Mouse (Mus musculus): ENCODE measurements around the gene Maml1. TPM values are rescaled to one million over a fixed set of nuclear protein-coding genes. Genes with fewer than 3 reads are reported as not detected.
A peak's percentile ranks its signal among the peaks of the same experiment; 100 is the strongest.

Maml1 gene
- polyA plus RNA-seq, 1 experiment from 2014 or later, result 5.2 TPM

DNA sequence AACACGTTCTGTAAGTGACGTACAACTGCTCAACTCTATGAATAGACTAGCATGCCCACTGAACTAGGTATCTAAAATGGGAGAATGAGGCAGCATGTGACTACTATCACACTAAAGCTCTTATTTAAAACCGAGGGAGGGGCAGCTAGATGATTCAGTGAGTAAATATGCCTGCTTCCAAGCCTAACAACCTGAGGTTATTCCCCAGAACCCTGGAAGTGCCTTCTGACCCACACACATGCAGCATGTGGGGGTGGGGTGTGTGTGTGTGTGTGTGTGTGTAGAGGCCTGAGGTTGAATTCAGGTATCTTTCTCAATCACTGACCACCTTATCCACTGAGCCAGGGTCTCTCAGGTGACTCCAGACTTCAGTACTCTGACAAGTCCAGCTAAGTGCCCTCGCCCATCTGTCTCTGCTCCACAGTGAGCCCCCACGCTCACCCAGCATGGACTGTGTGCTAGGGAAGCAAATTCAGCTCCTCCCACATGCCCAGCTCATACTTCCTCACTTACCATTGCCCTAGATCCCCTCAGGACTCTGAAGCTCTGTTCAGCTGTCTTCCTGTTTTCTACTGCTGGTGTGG is 16.5 kb downstream of the Maml1 start:
- Histone ChIP-seq H3K4me2 (replicated peaks; ENCODE audit: low read depth, low read length) (no peak overlapping the region), H3K9ac (replicated peaks; ENCODE audit: low read depth) (no peak overlapping the region), H3K27me3 (replicated peaks; ENCODE audit: insufficient read depth, low read length) (no peaks in the 10 kb centered on the region), H3K9me3 (ENCODE audit: low read length) (no peaks in the 10 kb centered on the region), H3K36me3 (ENCODE audit: insufficient read depth, low read length) (no peaks in the 10 kb centered on the region), H3K27ac (ENCODE audit: low read length) (no peak overlapping the region), H3K4me3 (ENCODE audit: low read depth, low read length) (no peak overlapping the region), H3K4me1 (ENCODE audit: insufficient read depth, low read depth, low read length) (peaks cover 4% of the 10 kb centered on the region; the same call in 1 of the 2 replicates)
- DNase-seq (ENCODE audit: low spot score) (peak; percentile 50), ATAC-seq (peak; percentile 63)
- 60% methylated on average over 5 of the region's 5 CpGs for WGBS
- TF ChIP-seq CTCF (IDR thresholded peaks at IDR 0.05) (no peak), EP300 (IDR thresholded peaks at IDR 0.05) (no peak)

GRCm38 (mm10) chr11:50275077-50275476 is 17.0 kb downstream of the Maml1 start:
- TF ChIP-seq CTCF (IDR thresholded peaks at IDR 0.05) (no peak), EP300 (IDR thresholded peaks at IDR 0.05) (no peak)
- Histone ChIP-seq H3K4me3 (ENCODE audit: low read depth, low read length) (no peak overlapping the region), H3K4me1 (ENCODE audit: insufficient read depth, low read depth, low read length) (peaks cover 4% of the 10 kb centered on the region; the same call in 1 of the 2 replicates), H3K4me2 (replicated peaks; ENCODE audit: low read depth, low read length) (no peak overlapping the region), H3K27me3 (replicated peaks; ENCODE audit: insufficient read depth, low read length) (no peaks in the 10 kb centered on the region), H3K9me3 (ENCODE audit: low read length) (no peaks in the 10 kb centered on the region), H3K27ac (ENCODE audit: low read length) (peak overlapping the region; percentile 22; the same call in 1 of the 2 replicates), H3K36me3 (ENCODE audit: insufficient read depth, low read length) (no peaks in the 10 kb centered on the region), H3K9ac (replicated peaks; ENCODE audit: low read depth) (no peak overlapping the region)
- ATAC-seq (0 out of 2 replicates have a peak, but pooled peaks have one; percentile 1), DNase-seq (ENCODE audit: low spot score) (no peak)
- WGBS, result 78% methylated on average over 2 of the region's 2 CpGs

DNA sequence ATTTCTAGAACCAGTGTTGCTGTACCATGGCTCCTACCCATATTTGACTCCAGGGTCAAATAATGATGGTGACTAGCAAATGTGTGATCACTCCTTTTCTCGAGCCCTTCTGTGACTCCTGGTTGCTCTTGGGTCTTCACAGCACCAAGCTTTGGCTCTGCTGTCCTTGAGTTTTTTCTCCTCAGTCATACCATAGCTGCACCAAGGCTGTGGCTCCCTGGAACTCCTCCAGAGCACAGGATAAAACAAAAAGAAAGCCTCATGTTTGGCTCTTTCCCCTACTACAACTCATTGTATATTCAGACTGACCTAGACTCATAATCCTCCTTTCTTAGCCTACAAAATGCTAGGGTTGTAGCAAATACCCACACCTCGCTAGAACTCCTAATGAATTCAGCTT is 19.3 kb downstream of the Maml1 start:
- Histone ChIP-seq H3K4me1 (ENCODE audit: insufficient read depth, low read depth, low read length) (peaks cover 4% of the 10 kb centered on the region; the same call in 1 of the 2 replicates), H3K9me3 (ENCODE audit: low read length) (no peaks in the 10 kb centered on the region), H3K27ac (ENCODE audit: low read length) (no peak overlapping the region), H3K27me3 (replicated peaks; ENCODE audit: insufficient read depth, low read length) (no peaks in the 10 kb centered on the region), H3K4me2 (replicated peaks; ENCODE audit: low read depth, low read length) (no peak overlapping the region), H3K9ac (replicated peaks; ENCODE audit: low read depth) (no peak overlapping the region), H3K36me3 (ENCODE audit: insufficient read depth, low read length) (no peaks in the 10 kb centered on the region), H3K4me3 (ENCODE audit: low read depth, low read length) (no peak overlapping the region)
- no peak for ATAC-seq
- TF ChIP-seq EP300 (IDR thresholded peaks at IDR 0.05) (no peak), CTCF (IDR thresholded peaks at IDR 0.05) (no peak)
- DNase-seq (ENCODE audit: low spot score), result no peak
- WGBS, result 90% methylated on average over 2 of the region's 2 CpGs

GRCm38 (mm10) chr11:50269885-50270284 is 22.2 kb downstream of the Maml1 start:
- ATAC-seq, result no peak
- peaks cover 18% of the 10 kb centered on the region for H3K36me3 ChIP-seq (ENCODE audit: insufficient read depth, low read length)
- 89% methylated on average over 1 of the region's 1 CpGs for WGBS
- H3K27me3 ChIP-seq (replicated peaks; ENCODE audit: insufficient read depth, low read length), result no peaks in the 10 kb centered on the region
- H3K9ac ChIP-seq (replicated peaks; ENCODE audit: low read depth), result no peak overlapping the region
- DNase-seq (ENCODE audit: low spot score), result no peak
- no peaks in the 10 kb centered on the region for H3K4me1 ChIP-seq (ENCODE audit: insufficient read depth, low read depth, low read length)
- H3K4me3 ChIP-seq (ENCODE audit: low read depth, low read length), result no peak overlapping the region
- H3K4me2 ChIP-seq (replicated peaks; ENCODE audit: low read depth, low read length), result no peak overlapping the region
- no peaks in the 10 kb centered on the region for H3K9me3 ChIP-seq (ENCODE audit: low read length)
- no peak overlapping the region for H3K27ac ChIP-seq (ENCODE audit: low read length)
- TF ChIP-seq EP300 (IDR thresholded peaks at IDR 0.05) (no peak), CTCF (IDR thresholded peaks at IDR 0.05) (no peak)

DNA sequence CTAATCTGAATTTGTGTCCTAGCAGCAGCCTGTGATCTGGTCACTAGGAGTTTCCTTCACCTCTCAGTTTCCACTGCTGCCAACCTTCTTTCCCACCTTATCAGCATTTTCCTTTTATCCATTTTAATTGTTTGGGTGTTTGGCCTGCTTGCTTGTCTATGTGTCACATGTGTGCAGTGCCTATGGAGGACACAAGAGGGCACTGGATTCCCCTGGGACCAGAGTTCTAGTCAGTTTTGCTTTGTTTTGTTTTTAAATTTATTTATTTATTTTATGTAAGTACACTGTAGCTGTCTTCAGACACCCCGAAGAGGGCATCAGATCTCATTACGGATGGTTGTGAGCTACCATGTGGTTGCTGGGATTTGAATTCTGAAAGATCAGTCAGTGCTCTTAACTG is 22.9 kb downstream of the Maml1 start:
- no peaks in the 10 kb centered on the region for H3K4me1 ChIP-seq (ENCODE audit: insufficient read depth, low read depth, low read length)
- no peak; the same call in 1 of the 2 replicates for ATAC-seq
- no peak overlapping the region for H3K9ac ChIP-seq (replicated peaks; ENCODE audit: low read depth)
- peaks cover 18% of the 10 kb centered on the region for H3K36me3 ChIP-seq (ENCODE audit: insufficient read depth, low read length)
- no peak overlapping the region for H3K27ac ChIP-seq (ENCODE audit: low read length)
- H3K4me2 ChIP-seq (replicated peaks; ENCODE audit: low read depth, low read length), result no peak overlapping the region
- peak; percentile 71 for TF ChIP-seq CTCF (IDR thresholded peaks at IDR 0.05)
- no peak for TF ChIP-seq EP300 (IDR thresholded peaks at IDR 0.05)
- DNase-seq (ENCODE audit: low spot score), result peak; percentile 62
- no peaks in the 10 kb centered on the region for H3K9me3 ChIP-seq (ENCODE audit: low read length)
- H3K27me3 ChIP-seq (replicated peaks; ENCODE audit: insufficient read depth, low read length), result no peaks in the 10 kb centered on the region
- H3K4me3 ChIP-seq (ENCODE audit: low read depth, low read length), result no peak overlapping the region
- WGBS, result 81% methylated on average over 2 of the region's 2 CpGs

DNA sequence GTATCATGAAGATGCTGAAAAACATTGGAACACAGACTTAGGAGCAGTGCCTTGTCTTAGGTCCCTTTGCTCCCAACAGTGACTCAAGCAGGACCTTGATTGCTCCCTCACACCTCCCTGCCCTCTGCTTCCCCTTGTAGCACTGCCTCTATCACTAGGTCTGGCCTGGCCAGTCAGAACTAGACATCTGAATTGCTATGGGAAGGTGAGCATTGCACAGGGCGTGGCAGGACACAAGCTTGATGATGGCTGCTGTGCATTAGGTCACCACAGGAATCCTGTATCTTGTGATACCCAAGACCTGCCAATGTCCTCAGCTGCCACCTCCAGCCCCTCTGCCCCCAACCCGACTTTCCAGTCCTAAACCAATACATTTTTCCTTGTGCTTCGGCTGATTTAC is 25.1 kb downstream of the Maml1 start:
- no peak for TF ChIP-seq EP300 (IDR thresholded peaks at IDR 0.05)
- TF ChIP-seq CTCF (IDR thresholded peaks at IDR 0.05), result no peak
- WGBS, result 85% methylated on average over 3 of the region's 3 CpGs
- Histone ChIP-seq H3K27me3 (replicated peaks; ENCODE audit: insufficient read depth, low read length) (no peaks in the 10 kb centered on the region), H3K27ac (ENCODE audit: low read length) (no peak overlapping the region), H3K9me3 (ENCODE audit: low read length) (no peaks in the 10 kb centered on the region), H3K4me2 (replicated peaks; ENCODE audit: low read depth, low read length) (no peak overlapping the region), H3K4me1 (ENCODE audit: insufficient read depth, low read depth, low read length) (no peaks in the 10 kb centered on the region), H3K36me3 (ENCODE audit: insufficient read depth, low read length) (peaks cover 29% of the 10 kb centered on the region), H3K9ac (replicated peaks; ENCODE audit: low read depth) (no peak overlapping the region), H3K4me3 (ENCODE audit: low read depth, low read length) (no peak overlapping the region)
- DNase-seq (ENCODE audit: low spot score) (no peak), ATAC-seq (no peak)
